Mouse (Mus musculus) forebrain, embryonic 16.5 days (tissue): ENCODE measurements around the gene Pfn1. TPM values are rescaled to one million over a fixed set of nuclear protein-coding genes. Genes with fewer than 3 reads are reported as not detected.

Experiments
- ATAC-seq: fragments of 200-750 bp; cut with Nextera tagmentation; 2 replicates; pipeline ENCODE4 v1.8.0; 2017; ENCODE audit warnings: mild to moderate bottlenecking, moderate library complexity
- H3K27ac ChIP-seq: fragments of 300-500 bp; sonication (generic); 2 replicates; pipeline ENCODE4 v1.5.1; 2014; ENCODE audit warnings: low read length, control low read depth
- H3K27me3 ChIP-seq: fragments of 300-500 bp; sonication (generic); replicated peaks from 2 replicates; pipeline ENCODE4 v1.6.1; 2014; ENCODE audit warnings: low read length; ENCODE audit not compliant: control insufficient read depth, insufficient read depth
- H3K36me3 ChIP-seq: fragments of 300-500 bp; sonication (generic); 2 replicates; pipeline ENCODE4 v1.6.1; 2014; ENCODE audit not compliant: control insufficient read depth, insufficient read depth
- H3K4me1 ChIP-seq: fragments of 300-500 bp; sonication (generic); replicated peaks from 2 replicates; pipeline ENCODE4 v1.6.1; 2014; ENCODE audit warnings: low read length; ENCODE audit not compliant: control insufficient read depth, insufficient read depth
- H3K4me2 ChIP-seq: fragments of 300-500 bp; sonication (generic); 2 replicates; pipeline ENCODE4 v1.6.1; 2014; ENCODE audit warnings: mild to moderate bottlenecking, low read length, control low read depth
- H3K4me3 ChIP-seq: fragments of 300-500 bp; sonication (generic); replicated peaks from 2 replicates; pipeline ENCODE4 v1.5.1; 2014; ENCODE audit warnings: mild to moderate bottlenecking, low read length, control low read depth
- H3K9ac ChIP-seq: fragments of 300-500 bp; sonication (generic); replicated peaks from 2 replicates; pipeline ENCODE4 v1.6.1; 2014; ENCODE audit warnings: low read depth, low read length, control low read depth
- H3K9me3 ChIP-seq: fragments of 300-500 bp; sonication (generic); 2 replicates; pipeline ENCODE4 v1.6.1; 2016; ENCODE audit warnings: low read length; ENCODE audit not compliant: control insufficient read depth
- WGBS: fragments of 180-500 bp; shearing (Covaris S2); extraction: QIAGEN DNeasy Blood & Tissue Kit; methylation state at CpG from one replicate; pipeline ENCODE4 v1.1.7; 2014; 5-methylcytosine and 5-hydroxymethylcytosine counted together
- polyA plus RNA-seq: library from polyadenylated mRNA; unstranded; fragments of >200 nt; fragmentation: Nextera tagmentation; extraction: Ambion mirVana; gene quantifications from 2 replicates; pipeline ENCODE4 v1.2.1, GENCODE M21; 2015

The Pfn1 gene
- polyA plus RNA-seq, 1 experiment from 2014 or later, result 642 TPM

DNA sequence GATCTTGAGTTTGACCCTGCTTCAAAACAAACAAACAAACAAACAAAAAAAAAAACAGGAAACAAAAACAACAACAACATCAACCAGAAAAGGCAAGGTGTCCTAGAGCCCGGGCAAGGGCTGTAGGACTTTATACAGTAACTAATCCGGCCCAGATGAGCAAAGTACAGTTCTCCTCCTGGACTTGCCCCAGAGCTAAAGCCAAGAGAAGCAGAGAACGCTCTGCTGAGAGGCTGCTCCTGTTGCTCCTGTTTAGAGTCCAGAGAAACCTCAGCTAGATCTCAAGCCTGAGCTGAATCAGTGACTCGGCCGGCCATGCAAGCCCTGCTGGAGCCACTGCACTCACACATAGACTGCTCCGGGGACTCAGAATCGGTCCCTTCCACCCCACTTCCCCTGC, 24.3 kb downstream of the Pfn1 start:
- 77% methylated on average over 7 of the region's 7 CpGs for WGBS
- ATAC-seq, result no peak

DNA sequence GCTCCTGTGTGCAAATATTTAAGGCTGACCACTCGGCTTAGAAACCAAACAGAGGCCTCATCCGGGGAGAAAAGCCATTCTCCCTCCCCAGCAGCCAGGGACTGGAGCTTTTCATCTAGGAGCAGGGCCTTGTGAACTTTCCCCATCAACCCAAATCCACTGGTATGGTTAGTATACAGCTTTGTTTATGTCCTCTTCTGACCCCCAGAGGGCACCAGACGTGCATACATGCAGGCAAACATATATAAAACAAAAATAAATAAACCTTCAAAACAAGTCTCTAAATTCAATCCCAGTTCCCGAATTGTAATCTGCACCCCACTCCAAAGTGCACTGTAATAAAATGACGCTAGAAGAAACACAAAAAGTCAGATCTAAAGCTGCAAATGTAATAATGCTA, 24.9 kb downstream of the Pfn1 start:
- H3K9ac ChIP-seq, result no peak overlapping the region
- no peak overlapping the region for H3K4me3 ChIP-seq
- no peaks in the 10 kb centered on the region for H3K36me3 ChIP-seq
- no peak overlapping the region for H3K4me2 ChIP-seq
- H3K9me3 ChIP-seq, result no peaks in the 10 kb centered on the region
- 51% methylated on average over 5 of the region's 5 CpGs for WGBS
- no peaks in the 10 kb centered on the region for H3K4me1 ChIP-seq
- ATAC-seq, result no peak
- H3K27ac ChIP-seq, result no peak overlapping the region
- no peaks in the 10 kb centered on the region for H3K27me3 ChIP-seq

More for the DNA sequence above, 24.3 kb downstream of the Pfn1 start:
- H3K4me1 ChIP-seq, result no peaks in the 10 kb centered on the region
- no peaks in the 10 kb centered on the region for H3K9me3 ChIP-seq
- H3K27ac ChIP-seq, result no peak overlapping the region
- H3K27me3 ChIP-seq, result no peaks in the 10 kb centered on the region
- H3K9ac ChIP-seq, result no peak overlapping the region
- H3K4me3 ChIP-seq, result no peak overlapping the region
- H3K4me2 ChIP-seq, result no peak overlapping the region
- H3K36me3 ChIP-seq, result no peaks in the 10 kb centered on the region

DNA sequence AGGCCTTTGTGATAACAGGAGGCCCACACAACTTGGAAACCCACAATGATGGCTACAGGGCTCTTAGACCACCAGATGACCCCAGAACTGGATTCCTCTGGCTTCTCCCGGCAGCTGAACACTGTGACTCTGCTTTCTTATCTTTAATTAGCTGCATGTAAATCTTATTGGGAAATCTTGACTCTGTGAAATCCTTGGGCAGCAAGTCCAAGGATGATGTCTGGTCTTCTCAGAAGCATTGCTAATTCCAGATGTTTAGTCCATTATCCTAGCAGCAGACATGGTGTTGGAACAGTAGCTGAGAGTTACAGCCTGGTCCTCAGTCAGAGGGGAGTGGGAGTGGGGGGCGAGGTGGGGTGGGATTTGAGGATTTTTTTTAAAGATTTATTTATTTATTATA, 26.0 kb downstream of the Pfn1 start:
- WGBS, result 77% methylated on average over 2 of the region's 2 CpGs
- ATAC-seq, result no peak

GRCm38 (mm10) chr11:70626877-70627276, 27.6 kb downstream of the Pfn1 start:
- H3K9ac ChIP-seq, result no peak overlapping the region
- no peak overlapping the region for H3K27ac ChIP-seq
- no peaks in the 10 kb centered on the region for H3K36me3 ChIP-seq
- H3K27me3 ChIP-seq, result no peaks in the 10 kb centered on the region
- WGBS, result 72% methylated on average over 4 of the region's 4 CpGs
- no peaks in the 10 kb centered on the region for H3K9me3 ChIP-seq
- ATAC-seq, result no peak
- H3K4me2 ChIP-seq, result no peak overlapping the region
- H3K4me3 ChIP-seq, result no peak overlapping the region
- no peaks in the 10 kb centered on the region for H3K4me1 ChIP-seq

More for the DNA sequence above, 26.0 kb downstream of the Pfn1 start:
- Histone ChIP-seq H3K4me3 (no peak overlapping the region), H3K27me3 (no peaks in the 10 kb centered on the region), H3K9ac (no peak overlapping the region), H3K4me1 (no peaks in the 10 kb centered on the region), H3K4me2 (no peak overlapping the region), H3K27ac (no peak overlapping the region), H3K36me3 (no peaks in the 10 kb centered on the region), H3K9me3 (no peaks in the 10 kb centered on the region)

DNA sequence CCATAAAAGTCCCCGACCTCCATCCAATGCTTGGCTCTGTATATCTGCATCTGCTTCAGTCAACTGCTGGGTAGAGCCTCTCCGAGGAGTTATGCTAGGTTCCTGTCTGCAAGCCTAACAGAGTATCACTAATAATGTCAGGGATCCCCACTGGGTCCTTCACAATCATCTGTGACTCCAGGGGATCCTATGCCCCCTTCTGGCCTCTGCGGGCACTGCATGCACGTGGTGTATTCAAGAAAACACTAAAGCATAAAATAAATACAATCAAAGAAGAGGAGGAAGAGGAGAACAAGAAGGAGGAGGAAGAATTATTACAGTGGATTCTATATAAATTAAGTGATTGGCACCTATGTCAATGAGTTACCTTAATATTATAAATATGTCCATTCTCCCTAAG, 29.0 kb downstream of the Pfn1 start:
- no peak overlapping the region for H3K4me3 ChIP-seq
- no peak overlapping the region for H3K9ac ChIP-seq
- H3K4me2 ChIP-seq, result no peak overlapping the region
- H3K9me3 ChIP-seq, result no peaks in the 10 kb centered on the region
- H3K36me3 ChIP-seq, result no peaks in the 10 kb centered on the region
- no peak for ATAC-seq
- 46% methylated on average over 4 of the region's 4 CpGs for WGBS
- H3K27me3 ChIP-seq, result no peaks in the 10 kb centered on the region
- no peaks in the 10 kb centered on the region for H3K4me1 ChIP-seq
- H3K27ac ChIP-seq, result no peak overlapping the region

DNA sequence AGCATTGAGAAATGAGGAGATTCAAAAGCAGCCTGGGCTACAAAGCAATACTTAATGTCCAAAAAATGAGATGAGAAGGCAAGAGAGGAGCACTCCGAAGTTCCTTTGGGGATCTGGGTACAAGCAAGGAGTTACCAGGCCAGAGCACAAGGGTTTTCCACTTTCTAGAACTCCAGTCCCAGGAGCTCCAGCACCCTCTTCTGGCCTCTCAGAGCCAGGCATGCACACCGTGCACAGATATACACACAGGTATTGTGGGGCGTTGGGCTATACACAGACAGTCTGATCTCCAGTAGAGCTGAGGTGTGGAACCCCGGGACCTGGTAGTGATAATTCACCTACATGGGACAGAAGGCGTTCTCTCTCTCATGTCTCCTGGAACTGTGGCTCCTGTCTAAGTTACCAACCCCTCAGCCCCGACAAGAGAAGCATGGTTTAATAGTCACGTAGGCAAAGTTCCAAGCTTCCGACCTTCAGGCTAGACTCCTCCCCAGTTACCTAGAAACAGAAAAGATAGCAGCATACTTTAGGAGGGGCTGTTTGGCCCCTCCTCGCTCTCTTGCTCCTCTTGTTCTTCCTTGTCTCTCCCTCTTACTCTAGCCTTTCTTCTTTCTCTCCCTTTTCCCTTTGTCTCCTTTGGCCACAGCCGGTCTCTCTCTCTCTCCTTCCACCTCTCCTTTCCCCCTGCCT, 31.2 kb downstream of the Pfn1 start:
- no peak overlapping the region for H3K9ac ChIP-seq
- 80% methylated on average over 10 of the region's 10 CpGs for WGBS
- no peaks in the 10 kb centered on the region for H3K4me1 ChIP-seq
- H3K9me3 ChIP-seq, result no peaks in the 10 kb centered on the region
- H3K4me2 ChIP-seq, result no peak overlapping the region
- no peaks in the 10 kb centered on the region for H3K27me3 ChIP-seq
- H3K4me3 ChIP-seq, result no peak overlapping the region
- no peaks in the 10 kb centered on the region for H3K36me3 ChIP-seq
- ATAC-seq, result no peak
- no peak overlapping the region for H3K27ac ChIP-seq

- Histone ChIP-seq H3K9me3 (no peaks in the 10 kb centered on the region), H3K4me2 (no peak overlapping the region), H3K27ac (no peak overlapping the region), H3K27me3 (no peaks in the 10 kb centered on the region), H3K4me3 (no peak overlapping the region), H3K9ac (no peak overlapping the region), H3K36me3 (no peaks in the 10 kb centered on the region), H3K4me1 (no peaks in the 10 kb centered on the region)
- no peak for ATAC-seq
- WGBS, result 44% methylated on average over 7 of the region's 7 CpGs
Measured at GRCm38 (mm10) chr11:70621972-70622814, 32.3 kb downstream of the Pfn1 start.

- 36% methylated on average over 1 of the region's 1 CpGs for WGBS
- Histone ChIP-seq H3K27ac (no peak within 1 kb of the TSS), H3K36me3 (no peaks in the 10 kb centered on the region), H3K4me2 (no peak within 1 kb of the TSS), H3K9ac (no peak within 1 kb of the TSS), H3K4me3 (no peak within 1 kb of the TSS), H3K9me3 (no peaks in the 10 kb centered on the region), H3K27me3 (no peaks in the 10 kb centered on the region), H3K4me1 (peaks cover 6% of the 10 kb centered on the region)
- ATAC-seq, result no peak
Measured at GRCm38 (mm10) chr11:70619101-70619500, 35.3 kb downstream of the Pfn1 start, which contains the start of gene Chrne. TSS of gene Chrne (minus strand) at chr11:70619216.

- Histone ChIP-seq H3K4me3 (peak within 1 kb of the TSS; percentile 22), H3K27me3 (no peaks in the 10 kb centered on the region), H3K4me2 (peak within 1 kb of the TSS; percentile 50), H3K9me3 (no peaks in the 10 kb centered on the region), H3K4me1 (peaks cover 6% of the 10 kb centered on the region), H3K27ac (no peak within 1 kb of the TSS), H3K9ac (peak within 1 kb of the TSS; percentile 41; the same call in 1 of the 2 replicates), H3K36me3 (peaks cover 12% of the 10 kb centered on the region)
- WGBS, result 14% methylated on average over 21 of the region's 21 CpGs
- no peak for ATAC-seq
Measured at GRCm38 (mm10) chr11:70615516-70616093, 38.8 kb downstream of the Pfn1 start, which contains the start of gene 4930544D05Rik. TSS of gene 4930544D05Rik (plus strand) at chr11:70615848.
